Mouse (Mus musculus) E14TG2a.4 (cell line): ENCODE results near the gene Garem2.

Source experiments
- CTCF ChIP-seq: conservative IDR thresholded peaks from 2 replicates; pipeline ENCODE4 v1.5.1; 2014; ENCODE audit warnings: low read length
- NANOG ChIP-seq: IDR thresholded peaks from 2 replicates; pipeline ENCODE4 v1.6.1; 2014; ENCODE audit warnings: borderline replicate concordance, low read length, mixed read lengths

DNA sequence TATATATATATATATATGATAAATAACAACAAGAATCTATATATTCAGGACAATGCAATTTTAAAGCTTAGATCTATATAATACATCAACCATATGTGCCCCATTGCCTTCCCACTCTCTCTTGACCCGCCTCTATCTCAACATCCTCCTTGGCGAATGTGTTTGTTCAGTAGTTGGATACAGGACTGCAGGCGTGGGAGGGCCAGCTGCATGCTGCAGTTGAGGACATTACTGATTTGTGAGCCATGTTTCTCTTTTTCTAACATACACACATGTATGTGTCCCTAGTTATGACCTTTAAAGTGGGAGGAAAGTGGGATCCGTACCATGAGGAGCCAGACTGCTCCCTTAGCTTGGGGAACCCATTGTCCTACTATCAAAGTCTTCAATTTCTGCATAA lies 26.3 kb downstream of the Garem2 start:
- no peak for TF ChIP-seq CTCF
- TF ChIP-seq NANOG: no peak
